Mouse (Mus musculus) adrenal gland, adult 2 months (tissue): Measurements from ENCODE around the gene Pkp2. TPM values are rescaled to one million over a fixed set of nuclear protein-coding genes. Genes with fewer than 3 reads are reported as not detected.

ENCODE experiments used
- DNase-seq: peaks from one replicate; pipeline ENCODE4 v3.0.0; 2021
- polyA plus RNA-seq: library from polyadenylated mRNA; depleted of rRNA; stranded (reverse); fragments of >200 nt; gene quantifications from 2 replicates; pipeline ENCODE4 v1.2.3, GENCODE M21; 2012; rRNA removed
- total RNA-seq, 2 experiments: library from RNA; stranded (reverse); gene quantifications; 2 replicates each; pipeline ENCODE4 v1.2.3; 2021

Pkp2 gene
- total and polyA plus RNA-seq, 3 experiments, result 3.0 to 4.1 (median 3.6) TPM

DNA sequence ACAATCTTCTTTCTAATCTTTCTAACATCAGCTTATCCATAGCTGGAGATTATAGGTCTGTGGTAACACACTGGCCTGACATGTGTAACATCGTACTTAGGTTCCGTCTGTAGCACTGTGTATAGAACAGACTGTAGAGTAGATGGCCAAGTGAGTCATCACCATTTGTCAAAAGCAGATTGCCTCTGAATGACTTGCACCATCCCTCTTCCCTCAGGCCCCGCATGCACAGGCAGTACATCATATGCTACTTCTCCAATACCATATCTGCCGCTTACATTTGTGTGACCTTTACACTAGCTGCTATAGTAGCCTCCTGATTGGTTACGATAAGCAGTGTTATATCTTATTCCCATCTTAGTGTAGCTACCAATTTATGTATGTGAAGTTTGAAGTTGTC, 47.8 kb downstream of the Pkp2 start:
- DNase-seq, result peak; percentile 6

DNA sequence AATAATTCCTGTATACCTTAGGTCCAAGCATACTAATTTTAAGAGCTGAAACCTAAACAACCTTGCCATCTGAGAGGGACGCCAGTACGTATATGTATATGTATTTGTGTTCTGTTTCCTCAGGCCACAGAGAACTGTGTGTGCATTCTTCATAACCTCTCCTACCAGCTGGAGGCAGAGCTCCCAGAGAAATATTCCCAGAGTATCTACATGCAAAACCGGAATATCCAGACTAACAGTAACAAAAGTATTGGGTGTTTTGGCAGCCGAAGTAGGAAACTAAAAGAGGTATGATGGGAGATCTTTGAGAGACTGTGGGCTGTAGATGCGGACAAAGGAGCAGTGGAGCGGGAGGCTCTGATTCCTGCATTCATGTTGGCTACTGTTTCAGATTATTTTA, 48.4 kb downstream of the Pkp2 start:
- DNase-seq, result no peak

GRCm38 (mm10) chr16:16262436-16262835, 49.3 kb downstream of the Pkp2 start:
- DNase-seq, result no peak

- DNase-seq, result no peak
Observed at GRCm38 (mm10) chr16:16272978-16273377, 59.9 kb downstream of the Pkp2 start.

DNA sequence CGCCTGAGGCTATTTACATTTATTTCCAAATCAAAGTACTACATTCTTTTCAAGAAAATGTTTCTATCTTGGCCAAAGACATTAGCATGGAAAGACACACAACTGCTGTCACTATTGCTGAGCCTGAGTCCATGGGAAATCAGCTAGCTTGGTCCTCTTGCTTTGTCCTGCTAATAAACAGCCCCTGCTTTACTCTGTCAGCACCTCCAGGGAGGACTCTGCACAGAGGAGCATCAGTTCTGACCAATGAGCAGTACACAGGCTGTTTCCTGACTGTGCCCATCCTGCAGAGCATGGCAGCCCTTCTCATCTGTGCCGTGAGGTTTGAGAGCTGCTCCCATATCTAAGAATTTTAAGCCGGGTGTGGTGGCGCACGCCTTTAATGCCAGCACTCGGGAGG, 60.6 kb downstream of the Pkp2 start:
- DNase-seq, result no peak

- DNase-seq, result peak; percentile 94
Observed at GRCm38 (mm10) chr16:16302369-16303137, 89.4 kb downstream of the Pkp2 start, which contains the start of gene Yars2. Gene Yars2 (plus strand): TSS chr16:16302965.

DNA sequence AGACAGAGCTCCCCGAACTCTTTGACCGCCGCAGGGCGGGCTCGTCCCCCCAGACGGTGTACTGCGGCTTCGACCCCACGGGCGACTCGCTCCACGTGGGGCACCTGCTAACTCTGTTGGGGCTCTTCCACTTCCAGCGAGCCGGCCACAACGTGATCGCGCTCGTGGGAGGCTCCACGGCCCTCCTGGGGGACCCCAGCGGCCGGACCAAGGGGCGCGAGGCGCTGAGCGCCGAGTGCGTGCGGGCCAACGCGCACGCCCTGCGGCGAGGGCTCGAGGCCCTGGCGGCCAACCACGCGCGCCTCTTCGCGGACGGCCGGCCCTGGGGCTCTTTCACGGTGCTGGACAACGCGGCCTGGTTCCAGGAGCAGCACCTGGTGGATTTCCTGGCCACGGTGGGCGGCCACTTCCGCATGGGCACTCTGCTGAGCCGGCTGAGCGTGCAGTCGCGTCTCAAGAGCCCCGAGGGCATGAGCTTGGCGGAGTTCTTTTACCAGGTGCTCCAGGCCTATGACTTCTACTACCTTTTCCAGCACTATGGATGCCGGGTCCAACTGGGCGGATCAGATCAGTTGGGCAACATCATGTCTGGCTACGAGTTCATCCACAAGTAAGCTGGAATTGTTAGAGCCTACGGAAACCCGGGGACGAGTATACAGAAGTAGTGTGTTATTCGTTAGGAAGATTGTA, 90.2 kb downstream of the Pkp2 start:
- peak; percentile 76 for DNase-seq

- DNase-seq, result no peak
Observed at GRCm38 (mm10) chr16:16303888-16304287, 90.8 kb downstream of the Pkp2 start.

GRCm38 (mm10) chr16:16311319-16311718, 98.2 kb downstream of the Pkp2 start:
- DNase-seq, result no peak

Other genes starting within 250 kb of the Pkp2 start
- gene Yars2, start 89.6 kb downstream of the Pkp2 start, total RNA-seq, result 10 to 100 TPM; 33.1 to 37.7 TPM
- gene Yars2, start 89.6 kb downstream of the Pkp2 start, polyA plus RNA-seq, result 69.5 and 88.0 TPM in 2 replicates
- 10 to 100 TPM; 76.7 to 84.5 TPM for gene Dnm1l, start 145.6 kb downstream of the Pkp2 start, total RNA-seq
- gene Dnm1l, start 145.6 kb downstream of the Pkp2 start, polyA plus RNA-seq, result 3.0 and 4.9 TPM in 2 replicates